Mouse (Mus musculus) spleen, adult 18-20 months (tissue): ENCODE results near the gene Neurl2.
A peak's percentile ranks its signal among the peaks of the same experiment; 100 is the strongest.
"Not testable (repeated sequence)": the region's sequence is repeated elsewhere in the genome, so short reads cannot be mapped to it uniquely, and the experiment has no call there.

Source experiments
- DNase-seq, 2 experiments: peaks; one replicate each; pipeline ENCODE4 v3.0.0; 2022; ENCODE audit warnings: mixed read lengths in 2 of 2

The Neurl2 gene

DNA sequence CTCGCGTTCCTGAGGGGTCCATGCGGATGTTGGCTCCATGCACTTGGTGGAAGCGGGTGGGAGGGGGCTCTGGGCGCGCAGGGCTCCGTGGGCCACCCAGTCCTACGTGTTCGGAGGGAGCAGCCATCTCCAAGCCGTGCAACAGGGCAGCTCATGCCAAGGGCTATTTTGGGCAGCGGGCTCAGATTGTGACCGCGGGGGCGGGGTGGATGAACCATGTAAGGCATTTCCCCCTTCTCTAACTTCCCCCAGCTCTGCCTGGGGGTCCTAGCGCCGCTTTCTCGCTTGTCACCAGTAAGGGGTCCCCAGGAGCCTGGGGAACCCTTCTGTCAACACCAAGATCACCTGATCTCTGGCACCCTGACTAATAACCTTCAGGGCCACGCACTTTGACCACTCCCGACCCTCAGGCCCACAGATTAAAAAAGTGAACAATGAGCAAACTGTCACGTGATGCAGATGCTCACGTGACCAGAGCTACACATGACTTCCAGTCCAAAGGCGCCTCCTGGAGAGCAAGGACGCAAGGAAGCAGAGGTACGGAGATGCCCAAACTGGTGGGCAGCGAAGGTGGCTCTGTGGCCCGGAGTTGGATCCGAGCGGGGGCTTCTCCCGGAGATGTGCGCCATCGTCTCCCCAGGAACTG lies at the start of gene Neurl2:
Neurl2 (minus strand) TSS at position 143 of the 646 bp plus-strand sequence.
- DNase-seq, result peak; percentile 77 to 84

DNA sequence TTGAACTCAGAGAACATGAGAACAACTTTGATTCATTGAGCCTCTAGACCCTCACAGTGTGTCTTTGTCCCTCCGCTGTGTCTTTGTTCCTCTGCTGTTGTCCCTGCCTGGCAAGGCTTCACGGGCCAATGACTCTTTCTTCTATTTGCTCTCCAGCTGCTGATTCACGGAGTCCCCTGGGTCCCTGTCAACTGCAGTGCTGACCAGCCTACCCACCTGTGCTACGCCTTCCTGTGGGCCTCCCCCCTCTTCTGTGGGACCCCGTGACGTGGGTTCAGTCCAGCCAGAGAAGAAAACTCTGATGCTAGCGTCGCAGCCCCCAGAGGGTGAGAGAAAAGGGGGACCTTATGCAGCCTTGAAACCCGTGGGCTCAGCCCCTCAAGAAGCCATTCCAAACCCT lies 49.4 kb upstream of the Neurl2 start:
- peak; percentile 46 to 61 for DNase-seq

DNA sequence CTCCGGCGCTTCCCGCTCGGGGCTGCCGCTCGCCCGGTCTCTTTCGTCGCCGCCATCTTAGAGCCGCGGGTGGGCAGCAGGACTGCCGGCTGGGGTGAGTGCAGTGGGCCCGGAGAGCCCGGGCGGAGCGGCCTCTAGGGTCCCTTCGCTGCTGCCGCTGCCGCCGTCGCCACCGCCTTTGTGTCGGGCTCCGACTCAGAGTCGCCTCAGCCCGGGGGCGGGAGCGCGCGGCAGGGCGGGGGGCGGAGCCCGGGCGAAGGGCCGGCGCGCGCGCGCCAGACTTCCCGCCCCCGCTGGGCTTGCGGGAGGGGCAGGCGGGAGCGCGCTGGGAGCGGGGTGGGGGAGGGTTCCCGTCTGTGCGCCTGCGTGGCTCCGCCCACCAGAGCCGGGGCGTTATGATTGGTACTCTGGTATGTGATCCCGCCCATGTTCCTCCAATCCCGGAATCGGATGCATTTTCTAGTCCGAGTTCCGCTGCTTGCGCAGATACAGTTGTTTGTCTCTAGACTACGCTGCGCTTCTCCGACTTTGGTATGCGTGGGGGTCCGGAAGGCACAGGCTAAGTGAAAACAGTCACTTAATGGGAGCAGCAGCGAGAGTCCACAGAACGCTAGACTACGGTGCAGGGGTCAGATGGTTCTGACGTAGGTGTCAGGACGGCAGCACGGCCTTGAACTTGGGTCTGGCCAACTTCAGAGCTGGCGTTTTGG lies 46.5 kb upstream of the Neurl2 start:
- DNase-seq, result peak; percentile 91 to 92

DNA sequence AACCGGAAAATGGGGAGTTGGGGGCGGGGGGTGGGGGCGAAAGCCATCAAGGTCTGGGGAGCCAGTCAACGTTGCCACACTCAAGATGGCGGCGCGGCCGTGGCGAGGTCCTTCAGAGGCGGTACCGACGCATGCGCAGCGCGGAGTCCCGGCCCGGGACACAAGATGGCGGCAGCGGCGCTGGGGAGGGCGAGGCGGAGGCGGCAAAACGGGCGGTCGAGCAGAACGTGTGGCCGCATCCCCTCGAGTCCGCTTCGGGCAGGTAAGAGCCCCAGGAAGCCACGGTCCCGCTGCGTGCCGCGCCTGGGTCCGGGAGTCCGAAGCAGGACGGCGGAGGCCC lies 45.9 kb upstream of the Neurl2 start, which contains the start of gene Pcif1:
Pcif1 (plus strand) TSS at position 77 of the 340 bp plus-strand sequence.
- peak; percentile 88 to 94 for DNase-seq

DNA sequence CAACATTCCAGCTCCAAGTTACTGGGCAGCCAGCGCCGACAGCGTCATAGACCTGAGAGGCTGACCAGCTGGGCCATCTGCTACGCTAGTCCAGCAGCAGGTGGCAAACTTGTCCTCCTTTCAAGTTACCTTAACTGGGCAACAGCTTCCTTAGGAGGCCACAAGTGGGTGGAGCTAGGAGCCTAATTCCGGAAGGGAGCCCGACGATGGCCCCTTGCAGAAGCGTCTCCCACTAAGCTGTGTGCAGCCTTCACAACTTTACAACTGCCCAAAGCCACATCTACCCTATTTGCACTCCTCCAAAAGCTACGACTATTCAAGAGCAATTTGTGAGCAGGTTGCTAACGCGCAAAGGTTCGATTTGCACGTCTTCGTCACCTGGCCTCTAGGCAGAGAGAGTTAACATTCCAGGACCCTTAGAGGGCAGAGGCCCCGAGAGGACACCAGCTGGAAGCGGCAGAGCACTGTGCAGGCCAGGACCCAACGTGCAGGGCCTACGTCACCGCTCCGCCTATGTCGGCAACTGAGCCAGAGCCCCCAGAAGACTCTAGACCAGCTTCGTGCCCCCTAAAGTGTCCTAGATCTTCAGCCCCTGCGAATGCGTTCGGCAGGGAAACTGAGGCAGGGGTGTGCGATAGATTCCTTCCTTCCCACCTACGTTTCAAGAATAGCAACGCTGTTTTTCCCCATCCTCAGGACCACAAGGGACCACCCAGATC lies 45.4 kb upstream of the Neurl2 start:
- DNase-seq, result peak; percentile 50 to 53

DNA sequence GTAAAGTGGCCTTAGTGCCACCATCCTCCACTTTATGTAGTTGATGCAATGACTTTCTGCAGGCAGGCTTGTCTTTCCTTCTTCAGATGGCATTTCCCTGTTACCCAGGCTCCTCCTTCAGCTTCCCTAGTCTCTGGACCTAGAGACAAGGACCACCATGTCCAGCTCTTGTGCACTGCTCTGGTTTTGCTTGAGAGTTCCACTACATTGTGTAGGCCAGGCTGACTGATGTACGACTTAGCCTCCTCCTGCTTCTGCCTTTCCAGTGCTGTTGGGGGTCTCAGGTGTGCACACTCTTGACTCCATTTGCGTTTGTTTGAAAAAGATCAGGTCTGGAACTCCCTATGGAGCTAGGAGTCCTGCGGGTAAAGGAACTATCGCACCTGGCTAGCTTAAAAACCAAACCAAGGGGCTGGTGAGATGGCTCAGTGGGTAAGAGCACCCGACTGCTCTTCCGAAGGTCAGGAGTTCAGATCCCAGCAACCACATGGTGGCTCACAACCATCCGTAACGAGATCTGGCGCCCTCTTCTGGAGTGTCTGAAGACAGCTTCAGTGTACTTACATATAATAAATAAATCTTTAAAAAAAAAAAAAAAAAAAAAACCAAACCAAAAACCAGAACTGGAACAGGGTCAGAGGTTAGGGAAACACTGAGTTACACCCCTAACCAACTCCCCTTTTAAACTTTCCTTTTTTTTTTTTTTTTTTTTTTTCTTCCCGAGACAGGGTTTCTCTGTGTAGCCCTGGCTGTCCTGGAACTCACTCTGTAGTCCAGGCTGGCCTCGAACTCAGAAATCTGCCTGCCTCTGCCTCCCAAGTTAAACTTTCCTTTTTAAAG lies 44.3 kb upstream of the Neurl2 start:
- not testable (repeated sequence) for DNase-seq

DNA sequence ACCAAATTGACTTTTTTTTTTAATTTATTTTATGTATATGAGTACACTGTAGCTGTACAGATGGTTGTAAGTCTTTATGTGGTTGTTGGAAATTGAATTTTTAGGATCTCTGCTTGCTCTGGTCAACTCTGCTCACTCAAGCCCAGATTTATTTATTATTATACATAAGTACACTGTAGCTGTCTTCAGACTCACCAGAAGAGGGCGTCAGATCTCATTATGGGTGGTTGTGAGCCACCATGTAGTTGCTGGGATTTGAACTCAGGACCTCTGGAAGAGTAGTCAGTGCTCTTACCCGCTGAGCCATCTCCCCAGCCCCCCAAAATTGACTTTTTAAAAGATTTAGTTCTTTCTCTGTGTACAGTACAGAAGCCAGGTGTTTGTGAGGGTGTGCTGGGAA lies 42.4 kb upstream of the Neurl2 start:
- not testable (repeated sequence) for DNase-seq

DNA sequence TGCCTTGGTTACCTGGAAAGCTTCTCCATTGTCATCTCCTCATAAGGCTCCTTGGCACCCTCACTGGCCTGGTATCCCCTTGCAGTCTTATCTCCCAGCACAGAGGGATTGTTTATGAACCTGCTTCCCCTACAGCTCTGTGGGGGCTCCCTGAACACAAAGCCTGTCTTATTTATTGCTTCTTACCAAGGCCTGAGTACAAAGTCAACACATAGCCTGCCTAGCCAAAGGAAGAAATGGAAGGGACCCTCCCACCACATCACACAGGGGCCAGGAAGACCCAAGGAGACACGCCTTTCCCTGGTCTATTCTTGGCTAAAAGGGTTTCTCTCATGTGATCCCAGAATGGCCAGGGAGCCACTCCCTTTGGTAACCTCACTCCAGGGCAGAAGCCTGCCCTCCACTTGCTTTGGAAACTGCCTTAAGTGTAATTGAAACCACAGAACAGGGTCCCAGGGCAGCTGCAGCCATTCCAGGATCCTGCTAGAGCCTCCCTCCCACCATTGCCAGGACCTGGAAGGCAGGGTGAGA lies 41.0 kb upstream of the Neurl2 start:
- no peak for DNase-seq

DNA sequence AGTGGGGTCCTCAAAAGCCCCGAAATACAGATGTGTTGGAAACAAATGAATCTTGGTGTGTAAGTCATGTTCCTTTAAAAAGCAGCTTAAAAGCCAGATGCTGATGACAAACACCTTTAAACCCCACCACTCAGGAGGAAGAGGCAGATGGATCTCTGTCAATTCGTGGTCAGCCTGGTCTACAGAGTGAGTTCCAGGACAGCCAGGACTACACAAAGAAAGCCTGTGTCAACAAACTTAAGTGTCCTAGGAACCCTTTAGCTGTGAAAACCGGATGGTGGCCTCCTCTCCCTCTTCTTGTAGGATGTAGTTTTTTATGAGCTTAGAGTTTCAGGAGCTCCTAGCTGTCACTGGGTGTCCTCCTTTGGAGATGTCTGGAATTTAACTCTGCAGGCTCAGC lies 40.4 kb upstream of the Neurl2 start:
- no peak for DNase-seq

DNA sequence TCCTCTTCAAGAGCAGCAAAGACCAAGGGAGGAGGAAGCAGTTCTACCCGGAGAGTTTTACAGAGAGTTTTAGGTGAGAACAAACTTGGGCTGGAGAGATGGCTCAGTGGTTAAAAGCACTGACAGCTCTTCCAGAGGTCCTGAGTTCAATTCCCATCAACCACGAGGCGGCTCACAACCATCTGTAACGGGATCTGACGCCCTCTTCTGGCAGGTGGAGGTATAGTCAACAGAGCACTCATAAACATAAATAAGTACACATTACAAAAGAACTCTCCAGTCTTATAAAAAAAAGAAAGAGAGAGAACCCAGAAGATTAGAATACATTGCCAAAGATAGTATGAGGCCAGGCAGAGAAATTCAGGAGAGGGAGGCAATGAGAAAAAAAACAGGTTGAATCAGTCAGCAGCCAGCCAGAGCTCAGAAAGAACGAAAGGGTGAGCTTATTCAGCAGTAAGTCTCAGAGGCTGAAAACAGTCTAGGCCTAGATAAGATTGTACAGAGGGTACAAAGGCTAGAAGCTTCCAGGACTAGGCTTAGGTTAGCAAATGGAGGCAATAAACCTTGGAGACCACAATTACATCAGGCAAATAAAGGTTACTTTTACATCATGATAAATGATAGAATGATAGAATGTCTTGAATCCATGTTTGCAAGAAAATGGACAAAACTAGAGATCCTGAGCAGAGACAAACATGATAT lies 38.5 kb upstream of the Neurl2 start:
- no peak for DNase-seq

DNA sequence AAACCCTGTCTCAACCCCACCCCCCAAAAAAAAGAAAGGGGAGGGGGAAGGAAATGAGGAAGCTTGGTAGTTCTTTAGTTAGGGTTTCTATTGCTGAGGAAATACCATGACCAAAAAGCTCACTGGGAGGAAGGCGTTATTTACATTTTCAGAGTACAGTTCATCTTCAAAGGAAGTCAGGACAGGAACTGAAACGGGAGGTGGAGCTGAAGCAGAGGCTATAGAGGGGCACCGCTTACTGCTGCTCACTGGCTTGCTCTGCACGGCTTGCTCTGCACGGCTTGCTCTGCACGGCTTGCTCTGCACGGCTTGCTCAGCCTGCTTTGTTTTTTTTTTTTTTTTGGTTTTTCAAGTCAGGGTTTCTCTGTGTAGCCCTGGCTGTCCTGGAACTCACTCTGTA lies 35.2 kb upstream of the Neurl2 start:
- DNase-seq, result peak in 1 of 2 experiments; percentile 53

DNA sequence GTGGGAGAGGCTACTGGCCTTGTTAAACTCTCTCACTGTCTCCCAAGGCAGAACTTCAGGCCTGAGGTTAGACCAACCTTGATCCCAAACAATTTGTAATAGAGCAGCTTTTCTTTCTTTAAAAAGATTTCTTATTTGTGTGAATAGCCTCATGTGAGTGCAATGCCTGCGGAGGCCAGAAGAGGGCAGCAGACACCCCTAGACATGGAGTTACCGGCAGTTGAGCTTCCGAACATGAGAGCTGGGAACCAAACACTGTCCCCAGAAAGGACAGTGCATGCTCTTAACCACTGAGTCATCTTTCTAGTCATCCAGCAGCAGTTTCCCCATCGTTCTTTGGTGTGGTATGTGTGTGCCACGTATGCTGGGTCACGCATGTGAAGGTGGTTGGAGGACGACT lies 34.3 kb upstream of the Neurl2 start:
- DNase-seq, result no peak

DNA sequence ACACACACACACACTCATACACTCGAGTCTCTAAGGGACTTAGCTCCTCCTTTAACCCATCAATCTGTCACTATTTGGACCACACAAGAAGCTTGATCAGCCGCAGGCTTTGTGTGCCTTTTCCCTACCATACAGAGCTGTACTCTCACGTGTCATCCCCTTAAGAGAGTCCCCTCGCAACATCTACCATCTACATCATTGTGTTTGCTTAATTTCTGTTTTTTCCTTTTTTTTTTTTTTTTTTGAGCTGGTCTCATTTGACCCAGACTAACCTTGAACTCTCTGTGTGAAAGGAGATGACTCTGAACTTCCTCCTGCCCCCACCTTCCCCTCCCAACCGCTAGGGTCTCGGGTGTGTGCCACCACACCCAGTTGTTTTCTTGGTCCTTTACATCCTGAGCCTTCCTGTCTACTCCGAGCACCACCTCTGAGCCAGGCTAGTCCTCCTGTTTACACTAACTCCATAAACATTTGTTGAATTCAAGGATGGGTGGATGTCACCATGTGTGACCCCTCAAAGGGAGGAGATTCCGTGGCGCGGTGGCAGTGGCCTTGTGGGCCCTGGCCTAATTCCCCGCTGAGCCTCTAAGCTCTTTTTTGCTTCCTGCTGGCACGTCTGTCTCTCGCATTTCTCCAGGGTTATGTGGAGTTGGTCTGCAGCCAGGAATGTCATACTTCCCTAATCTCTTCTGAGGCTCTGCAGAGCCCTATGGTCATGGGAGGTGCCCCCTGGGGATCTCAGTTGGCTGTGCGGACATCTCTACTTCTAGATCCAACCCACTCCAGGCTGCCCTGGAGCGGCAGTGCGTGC lies 33.7 kb upstream of the Neurl2 start:
- peak in 1 of 2 experiments; percentile 44 for DNase-seq

DNA sequence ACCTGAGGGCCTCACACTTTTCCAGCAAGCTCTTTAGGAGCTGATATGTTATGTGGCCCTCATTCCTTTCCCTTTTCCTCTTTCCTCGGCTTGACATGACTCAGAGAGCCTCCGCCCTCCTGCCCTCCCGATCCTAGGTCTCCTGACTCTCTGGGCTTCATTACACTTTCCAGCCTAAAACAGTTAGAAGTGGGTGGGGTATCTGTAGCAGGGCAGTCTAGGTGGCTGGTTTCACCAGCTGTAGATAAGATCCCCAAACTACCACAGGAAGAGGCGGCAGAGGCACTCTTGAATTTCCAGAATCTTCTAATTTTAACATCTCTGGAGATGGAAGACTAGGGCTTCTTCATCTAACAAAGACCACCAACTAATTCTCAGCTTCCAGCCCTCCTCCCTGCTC lies 31.3 kb upstream of the Neurl2 start:
- no peak for DNase-seq

DNA sequence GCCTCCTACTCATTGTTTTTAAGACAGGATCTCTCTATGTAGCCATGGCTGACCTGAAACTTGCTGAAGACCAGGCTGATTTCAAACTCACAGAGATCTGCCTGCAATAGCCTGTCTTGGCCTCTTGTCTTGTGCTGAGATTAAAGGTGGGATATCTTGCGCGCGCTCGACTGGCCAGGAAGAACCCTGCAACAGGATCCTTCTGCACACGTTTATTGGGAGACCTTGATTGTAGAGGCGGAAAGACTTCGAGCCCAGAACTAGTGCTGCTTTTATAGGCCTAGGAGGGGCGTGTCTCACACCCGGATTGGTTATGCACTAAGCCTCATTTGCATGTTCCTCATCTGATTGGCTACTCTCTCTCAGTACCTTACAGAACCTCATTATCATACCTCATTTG lies 30.2 kb upstream of the Neurl2 start:
- DNase-seq, result not testable (repeated sequence)

DNA sequence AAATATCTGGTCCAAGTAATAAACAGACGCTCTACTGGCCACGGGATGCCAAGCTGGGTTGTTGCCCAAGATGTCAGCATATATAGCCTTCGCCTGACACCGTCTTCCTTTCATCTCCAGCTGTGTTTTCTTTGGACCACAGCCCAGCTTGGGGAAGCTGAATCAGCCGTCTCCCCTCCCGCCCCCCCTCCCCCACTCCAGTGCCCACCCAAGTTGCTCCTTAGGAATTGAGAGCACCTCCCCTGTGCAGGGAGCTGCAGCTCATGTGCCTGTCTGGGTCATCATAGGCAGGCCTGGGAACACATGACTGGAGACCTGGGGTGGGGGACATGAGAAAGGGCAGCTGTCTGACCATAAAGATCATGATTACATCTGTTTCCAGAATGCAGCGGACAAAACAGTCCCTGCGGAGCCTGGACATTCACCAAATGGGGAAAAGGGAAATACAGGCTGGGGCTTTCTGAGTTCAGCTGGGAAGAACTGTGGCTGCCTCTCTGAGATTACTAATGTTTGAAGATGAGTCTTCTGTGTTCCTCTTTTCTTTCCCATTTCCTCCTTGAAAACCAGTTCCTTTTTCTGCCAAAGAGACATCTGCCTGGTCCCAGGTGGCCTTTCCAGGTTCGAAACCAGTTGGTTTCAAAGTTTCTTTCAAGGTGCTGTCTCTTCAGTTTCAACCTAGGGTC lies 29.1 kb upstream of the Neurl2 start:
- DNase-seq, result no peak

DNA sequence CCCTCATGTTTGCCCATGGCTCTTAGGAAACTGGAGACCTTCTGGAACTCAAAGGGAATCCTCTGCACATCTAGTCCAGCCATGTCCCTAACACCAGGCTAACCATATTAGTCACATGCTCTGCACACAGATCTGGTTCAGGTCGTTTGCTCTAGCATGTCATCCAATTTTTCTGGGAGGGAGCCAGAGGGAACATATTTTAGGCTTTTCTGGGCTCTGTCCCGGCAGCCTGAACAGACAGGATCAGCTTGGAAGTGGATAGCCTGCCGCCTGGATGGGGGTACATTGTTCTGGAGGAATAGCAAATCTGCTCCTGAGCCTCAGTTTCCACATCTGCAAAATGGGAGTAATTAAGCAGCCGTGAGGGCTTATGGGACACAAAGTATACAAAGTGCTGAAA lies 27.8 kb upstream of the Neurl2 start:
- no peak for DNase-seq

DNA sequence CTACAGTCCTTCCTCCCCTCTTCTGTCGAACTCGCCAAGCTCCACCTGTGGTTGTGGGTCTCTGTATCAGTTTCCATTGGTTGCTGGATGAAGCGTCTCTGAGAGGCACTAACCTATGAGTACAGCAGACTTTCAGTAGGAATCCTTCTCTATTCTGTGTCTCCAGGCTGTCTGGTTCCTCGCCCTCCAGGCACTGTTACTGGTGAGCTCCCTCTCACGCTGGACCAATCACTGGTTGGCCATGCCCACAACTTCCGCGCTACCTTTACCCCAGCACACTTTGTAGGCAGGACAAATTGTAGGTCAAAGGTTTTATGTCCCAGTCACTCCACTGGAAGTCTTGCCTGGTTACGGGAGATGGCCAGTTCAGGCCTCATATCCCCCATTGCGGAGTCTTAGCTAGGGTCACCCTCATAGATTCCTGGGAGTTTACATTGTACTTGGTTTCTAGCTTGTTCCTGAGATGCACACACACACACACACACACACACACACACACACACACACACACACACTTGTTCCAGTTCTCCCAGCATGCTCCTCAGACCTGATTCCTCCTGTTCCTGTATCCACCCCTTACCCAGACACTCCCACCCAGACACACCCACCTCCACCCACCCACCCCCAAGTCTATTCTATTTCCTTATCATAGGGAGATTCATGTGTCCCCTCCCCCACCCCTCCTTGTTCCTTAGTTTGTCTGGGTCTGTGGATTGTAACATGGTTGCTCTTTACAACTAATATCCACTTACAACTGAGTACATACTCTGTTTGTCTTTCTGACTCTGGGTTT lies 26.6 kb upstream of the Neurl2 start:
- no peak for DNase-seq

DNA sequence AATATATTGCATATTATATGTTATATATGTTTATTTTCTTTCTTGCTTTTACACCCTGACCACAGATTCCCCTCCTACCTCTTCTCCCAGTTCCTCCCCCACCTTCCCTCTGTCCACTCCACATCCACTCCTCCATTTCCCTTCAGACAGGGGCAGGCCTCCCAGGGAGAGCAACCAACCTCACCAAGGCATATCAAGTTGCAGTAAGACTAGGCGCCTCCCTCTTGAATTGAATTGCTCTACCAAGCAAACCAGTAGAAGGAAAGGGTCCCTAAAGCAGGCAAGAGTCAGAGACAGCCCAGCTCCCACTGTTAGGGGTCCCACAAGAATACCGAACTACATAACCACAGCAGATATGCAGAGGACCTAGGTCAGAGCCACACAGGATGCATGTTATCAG lies 25.9 kb upstream of the Neurl2 start:
- DNase-seq, result no peak
